Mouse (Mus musculus): ENCODE measurements around the gene Arid3b. TPM values are rescaled to one million over a fixed set of nuclear protein-coding genes. Genes with fewer than 3 reads are reported as not detected.

Arid3b gene
- 14.5 TPM for polyA plus RNA-seq (2014; fragmentation: Illumina TruSeq; extraction: RNeasy Lipid Tissue Mini Kit (QIAGEN cat#74804); ENCODE audit: low read depth, low replicate concordance)

GRCm38 (mm10) chr9:57836581-57837170, at the start of gene Arid3b:
TSS of gene Arid3b (minus strand) at chr9:57836793.

GRCm38 (mm10) chr9:57765364-57766351, 70.9 kb downstream of the Arid3b start, which contains the start of gene Clk3:
TSS of gene Clk3 (minus strand) at chr9:57765860.

Other genes starting within 250 kb of the Arid3b start
- gene Ulk3, start 247.3 kb downstream of the Arid3b start, polyA plus RNA-seq (2014; fragmentation: Illumina TruSeq; extraction: RNeasy Lipid Tissue Mini Kit (QIAGEN cat#74804); ENCODE audit: low read depth, low replicate concordance), result 1.7 TPM
- not detected for gene Cplx3, start 230.5 kb downstream of the Arid3b start, polyA plus RNA-seq (2014; fragmentation: Illumina TruSeq; extraction: RNeasy Lipid Tissue Mini Kit (QIAGEN cat#74804); ENCODE audit: low read depth, low replicate concordance)
- not detected for gene Lman1l, start 216.0 kb downstream of the Arid3b start, polyA plus RNA-seq (2014; fragmentation: Illumina TruSeq; extraction: RNeasy Lipid Tissue Mini Kit (QIAGEN cat#74804); ENCODE audit: low read depth, low replicate concordance)
- gene Csk, start 183.2 kb downstream of the Arid3b start, polyA plus RNA-seq (2014; fragmentation: Illumina TruSeq; extraction: RNeasy Lipid Tissue Mini Kit (QIAGEN cat#74804); ENCODE audit: low read depth, low replicate concordance), result 1.2 TPM
- 0.10 TPM for gene Cyp1a2, start 153.1 kb downstream of the Arid3b start, polyA plus RNA-seq (2014; fragmentation: Illumina TruSeq; extraction: RNeasy Lipid Tissue Mini Kit (QIAGEN cat#74804); ENCODE audit: low read depth, low replicate concordance)
- not detected for gene Cyp1a1, start 148.9 kb downstream of the Arid3b start, polyA plus RNA-seq (2014; fragmentation: Illumina TruSeq; extraction: RNeasy Lipid Tissue Mini Kit (QIAGEN cat#74804); ENCODE audit: low read depth, low replicate concordance)
- gene Edc3, start 128.3 kb downstream of the Arid3b start, polyA plus RNA-seq (2014; fragmentation: Illumina TruSeq; extraction: RNeasy Lipid Tissue Mini Kit (QIAGEN cat#74804); ENCODE audit: low read depth, low replicate concordance), result 3.5 TPM
- gene Clk3, start 70.9 kb downstream of the Arid3b start, polyA plus RNA-seq (2014; fragmentation: Illumina TruSeq; extraction: RNeasy Lipid Tissue Mini Kit (QIAGEN cat#74804); ENCODE audit: low read depth, low replicate concordance), result 98.7 TPM
- 591 TPM for gene Ubl7, start 74.2 kb upstream of the Arid3b start, polyA plus RNA-seq (2014; fragmentation: Illumina TruSeq; extraction: RNeasy Lipid Tissue Mini Kit (QIAGEN cat#74804); ENCODE audit: low read depth, low replicate concordance)
- 5.1 TPM for gene Sema7a, start 103.3 kb upstream of the Arid3b start, polyA plus RNA-seq (2014; fragmentation: Illumina TruSeq; extraction: RNeasy Lipid Tissue Mini Kit (QIAGEN cat#74804); ENCODE audit: low read depth, low replicate concordance)
- gene Cyp11a1, start 169.6 kb upstream of the Arid3b start, polyA plus RNA-seq (2014; fragmentation: Illumina TruSeq; extraction: RNeasy Lipid Tissue Mini Kit (QIAGEN cat#74804); ENCODE audit: low read depth, low replicate concordance), result 32.6 TPM
- 0.08 TPM for gene Stra6, start 227.0 kb upstream of the Arid3b start, polyA plus RNA-seq (2014; fragmentation: Illumina TruSeq; extraction: RNeasy Lipid Tissue Mini Kit (QIAGEN cat#74804); ENCODE audit: low read depth, low replicate concordance)